Mouse (Mus musculus) right cerebral cortex, postnatal 25 days (tissue): ENCODE measurements around the gene Inpp5b.
"Not testable (repeated sequence)": the region's sequence is repeated elsewhere in the genome, so short reads cannot be mapped to it uniquely, and the experiment has no call there.

ENCODE experiments used
- DNase-seq: peaks from one replicate; pipeline ENCODE4 v3.0.0; 2022

Gene Inpp5b

GRCm38 (mm10) chr4:124741376-124742343, at the start of gene Inpp5b:
Inpp5b (plus strand) TSS chr4:124741850.
- DNase-seq: peak; percentile 86

- no peak for DNase-seq
Measured at GRCm38 (mm10) chr4:124692416-124692861, 49.2 kb upstream of the Inpp5b start.

GRCm38 (mm10) chr4:124693135-124693894, 48.3 kb upstream of the Inpp5b start, which contains the start of gene Utp11:
Utp11 (minus strand) TSS chr4:124693600.
- peak; percentile 87 for DNase-seq

GRCm38 (mm10) chr4:124694572-124694971, 47.1 kb upstream of the Inpp5b start:
- no peak for DNase-seq

- DNase-seq: no peak
Measured at GRCm38 (mm10) chr4:124695786-124696516, 45.7 kb upstream of the Inpp5b start.

- no peak for DNase-seq
Measured at GRCm38 (mm10) chr4:124699791-124700190, 41.9 kb upstream of the Inpp5b start.

- DNase-seq: peak; percentile 24
Measured at GRCm38 (mm10) chr4:124700248-124700971, 41.2 kb upstream of the Inpp5b start, which contains the start of gene Fhl3. Fhl3 (plus strand) TSS chr4:124700701.

- DNase-seq: no peak
Measured at GRCm38 (mm10) chr4:124701052-124701845, 40.4 kb upstream of the Inpp5b start.

- no peak for DNase-seq
Measured at GRCm38 (mm10) chr4:124701916-124702315, 39.7 kb upstream of the Inpp5b start.

GRCm38 (mm10) chr4:124703406-124703805, 38.2 kb upstream of the Inpp5b start:
- DNase-seq: no peak

GRCm38 (mm10) chr4:124703881-124704796, 37.5 kb upstream of the Inpp5b start:
- DNase-seq: no peak

GRCm38 (mm10) chr4:124704797-124705474, 36.7 kb upstream of the Inpp5b start:
- no peak for DNase-seq

- DNase-seq: no peak
Measured at GRCm38 (mm10) chr4:124705661-124706269, 35.9 kb upstream of the Inpp5b start.

- DNase-seq: not testable (repeated sequence)
Measured at GRCm38 (mm10) chr4:124707381-124708199, 34.1 kb upstream of the Inpp5b start.

GRCm38 (mm10) chr4:124708200-124708517, 33.5 kb upstream of the Inpp5b start:
- not testable (repeated sequence) for DNase-seq

GRCm38 (mm10) chr4:124708518-124709477, 32.9 kb upstream of the Inpp5b start:
- peak; percentile 71 for DNase-seq

GRCm38 (mm10) chr4:124709961-124710446, 31.6 kb upstream of the Inpp5b start:
- peak; percentile 16 for DNase-seq
